ENCODE assay signal across 18 mouse cellular contexts in genomic region chr13:93866638-93867037, GRCm38 (mm10).
DNase-seq lines count a peak whose midpoint lies in the region; ATAC-seq and TF ChIP-seq lines count a peak whose summit lies in the region.
"Had no signal": no experiment of that assay in that cellular context is flagged by ENCODE, and none has a peak within 500 bp of the region (broad histone marks: within the 10 kb centered on the region; RNA-seq: fewer than 3 reads in every experiment).

No protein-coding gene starts in this region.

- no peaks in the 10 kb centered on the region for H3K27me3 ChIP-seq in heart, embryonic 13.5 days (replicated peaks)
- H3K27me3 ChIP-seq in heart, embryonic 11.5 days (ENCODE audit: control insufficient read depth, insufficient read depth, low read length): no peaks in the 10 kb centered on the region
- H3K27me3 ChIP-seq in lung, postnatal 0 days (replicated peaks; ENCODE audit: insufficient read depth, low read length): no peaks in the 10 kb centered on the region
- no peaks in the 10 kb centered on the region for H3K27me3 ChIP-seq in liver, embryonic 11.5 days (replicated peaks; ENCODE audit: control insufficient read depth, insufficient read depth, low read length)
- H3K27me3 ChIP-seq: embryonic facial prominence, embryonic 13.5 days; limb, embryonic 13.5 days had no signal

- ATAC-seq in heart, embryonic 13.5 days (ENCODE audit: extremely low read depth, insufficient number of reproducible peaks, low FRiP score, low TSS enrichment): no peak
- no peak for ATAC-seq in heart, embryonic 11.5 days (replicated peaks; ENCODE audit: insufficient number of reproducible peaks, low FRiP score, low TSS enrichment)
- peak; percentile 43; the same call in 1 of the 2 replicates for ATAC-seq in lung, postnatal 0 days
- ATAC-seq in liver, embryonic 11.5 days (replicated peaks; ENCODE audit: low FRiP score): no peak

- DNase-seq in adrenal gland, postnatal 14 days: peak; percentile 21
- no peak for DNase-seq in adrenal gland, adult (ENCODE audit: inconsistent age in 2 of 2, low spot score in 1 of 2)
- DNase-seq in lung, postnatal 0 days (ENCODE audit: low spot score): no peak
- no peak for DNase-seq in lung, postnatal 4 days
- peak; percentile 36 for DNase-seq in ZHBTc4 (ENCODE audit: low read depth, low spot score)
- no peak for DNase-seq in liver, embryonic 11.5 days (ENCODE audit: low spot score)
- DNase-seq: adrenal gland, postnatal 25 days; cerebellum, postnatal 14 days; kidney, adult 18-20 months; kidney, postnatal 10 days; thymus, postnatal 14 days had no signal

- TF ChIP-seq CTCF in lung, postnatal 0 days (IDR thresholded peaks at IDR 0.05): no peak

- no peak for TF ChIP-seq EP300 in lung, postnatal 0 days (IDR thresholded peaks at IDR 0.05)

- H3K4me1 ChIP-seq in heart, embryonic 13.5 days: peaks cover 12% of the 10 kb centered on the region
- H3K4me1 ChIP-seq in heart, embryonic 11.5 days (ENCODE audit: control insufficient read depth, insufficient read depth, low read length): no peaks in the 10 kb centered on the region
- H3K4me1 ChIP-seq in lung, postnatal 0 days (ENCODE audit: insufficient read depth, low read depth, low read length): no peaks in the 10 kb centered on the region
- no peaks in the 10 kb centered on the region for H3K4me1 ChIP-seq in liver, embryonic 11.5 days (replicated peaks; ENCODE audit: control insufficient read depth, insufficient read depth, low read length)

- WGBS in heart, embryonic 13.5 days: 56% methylated on average over 5 of the region's 5 CpGs
- 59% methylated on average over 5 of the region's 5 CpGs for WGBS in heart, embryonic 11.5 days (ENCODE audit: insufficient replicate concordance)
- 81% methylated on average over 5 of the region's 5 CpGs for WGBS in lung, postnatal 0 days
- WGBS in liver, embryonic 11.5 days: 80% methylated on average over 5 of the region's 5 CpGs

- H3K9ac ChIP-seq in heart, embryonic 13.5 days: no peak overlapping the region
- H3K9ac ChIP-seq in heart, embryonic 11.5 days (ENCODE audit: low read depth, low read length): no peak overlapping the region
- H3K9ac ChIP-seq in lung, postnatal 0 days (replicated peaks; ENCODE audit: low read depth): no peak overlapping the region
- no peak overlapping the region for H3K9ac ChIP-seq in liver, embryonic 11.5 days (ENCODE audit: low read depth, low read length)
- H3K9ac ChIP-seq: embryonic facial prominence, embryonic 13.5 days; limb, embryonic 13.5 days; liver, embryonic 14.5 days had no signal

- no peak overlapping the region for H3K4me3 ChIP-seq in heart, embryonic 13.5 days
- no peak overlapping the region for H3K4me3 ChIP-seq in heart, embryonic 11.5 days (ENCODE audit: low read depth, low read length)
- H3K4me3 ChIP-seq in lung, postnatal 0 days (ENCODE audit: low read depth, low read length): no peak overlapping the region
- no peak overlapping the region for H3K4me3 ChIP-seq in liver, embryonic 11.5 days (ENCODE audit: low read depth, low read length)
- H3K4me3 ChIP-seq: embryonic facial prominence, embryonic 13.5 days; limb, embryonic 13.5 days had no signal

- peaks cover 6% of the 10 kb centered on the region; the same call in 1 of the 2 replicates for H3K36me3 ChIP-seq in heart, embryonic 13.5 days
- H3K36me3 ChIP-seq in heart, embryonic 11.5 days (ENCODE audit: control insufficient read depth, insufficient read depth, low read length): no peaks in the 10 kb centered on the region
- H3K36me3 ChIP-seq in lung, postnatal 0 days (ENCODE audit: insufficient read depth, low read length): no peaks in the 10 kb centered on the region
- H3K36me3 ChIP-seq in liver, embryonic 11.5 days (ENCODE audit: control insufficient read depth, insufficient read depth, low read length): no peaks in the 10 kb centered on the region
- H3K36me3 ChIP-seq: G1E had no signal

- 0 out of 2 replicates have a peak overlapping the region, but pooled peaks have one; percentile 1 for H3K27ac ChIP-seq in heart, embryonic 13.5 days (replicated peaks)
- H3K27ac ChIP-seq in heart, embryonic 11.5 days (ENCODE audit: low read depth, low read length): no peak overlapping the region
- H3K27ac ChIP-seq in lung, postnatal 0 days (ENCODE audit: low read length): no peak overlapping the region
- H3K27ac ChIP-seq in liver, embryonic 11.5 days (ENCODE audit: low read depth, low read length): no peak overlapping the region
- H3K27ac ChIP-seq: embryonic facial prominence, embryonic 13.5 days; limb, embryonic 13.5 days; liver, embryonic 14.5 days; stomach, postnatal 0 days had no signal

- peaks cover 9% of the 10 kb centered on the region for H3K9me3 ChIP-seq in heart, embryonic 13.5 days
- peaks cover 5% of the 10 kb centered on the region; the same call in 1 of the 2 replicates for H3K9me3 ChIP-seq in heart, embryonic 11.5 days (replicated peaks; ENCODE audit: control insufficient read depth, low read length)
- no peaks in the 10 kb centered on the region for H3K9me3 ChIP-seq in lung, postnatal 0 days (ENCODE audit: low read length)
- no peaks in the 10 kb centered on the region for H3K9me3 ChIP-seq in liver, embryonic 11.5 days (ENCODE audit: control insufficient read depth, low read length)
- H3K9me3 ChIP-seq: embryonic facial prominence, embryonic 13.5 days; G1E had no signal

- no peak overlapping the region for H3K4me2 ChIP-seq in heart, embryonic 13.5 days
- H3K4me2 ChIP-seq in heart, embryonic 11.5 days: no peak overlapping the region
- H3K4me2 ChIP-seq in lung, postnatal 0 days (replicated peaks; ENCODE audit: low read depth, low read length): no peak overlapping the region
- H3K4me2 ChIP-seq in liver, embryonic 11.5 days: no peak overlapping the region
- H3K4me2 ChIP-seq: embryonic facial prominence, embryonic 13.5 days; limb, embryonic 13.5 days had no signal

Comparison
In these comparisons a context has a peak if more than half of its experiments do, and no peak if none do; other contexts are left out.
1. DNase-seq: peak in adrenal gland, postnatal 14 days (single experiment) and ZHBTc4 (single experiment); none in adrenal gland, adult (0 of 2), lung, postnatal 0 days (single experiment), lung, postnatal 4 days (0 of 2) and liver, embryonic 11.5 days (single experiment).